Mouse (Mus musculus): ENCODE data around the gene Tas2r106. TPM values are rescaled to one million over a fixed set of nuclear protein-coding genes. Genes with fewer than 3 reads are reported as not detected.

Gene Tas2r106
- polyA plus RNA-seq (2015; fragmentation: Nextera tagmentation; extraction: Ambion mirVana) = not detected in 2 replicates

- Histone ChIP-seq H3K27ac (ENCODE audit: low read depth, low read length) (no peak within 1 kb of the TSS), H3K36me3 (ENCODE audit: control insufficient read depth, insufficient read depth, low read length) (no peaks in the 10 kb centered on the region), H3K9ac (ENCODE audit: low read depth, low read length) (no peak within 1 kb of the TSS), H3K27me3 (replicated peaks; ENCODE audit: control insufficient read depth, insufficient read depth, low read length) (no peaks in the 10 kb centered on the region), H3K4me3 (ENCODE audit: low read length) (no peak within 1 kb of the TSS), H3K4me2 (ENCODE audit: low read length) (no peak within 1 kb of the TSS), H3K9me3 (ENCODE audit: control insufficient read depth, low read length) (peaks cover 8% of the 10 kb centered on the region), H3K4me1 (ENCODE audit: control insufficient read depth, insufficient read depth, low read depth, low read length) (no peaks in the 10 kb centered on the region)
- 76% methylated on average over 3 of the region's 3 CpGs for WGBS
- ATAC-seq = no peak
These were observed at the start of gene Tas2r106 for GRCm38 (mm10) chr6:131678786-131679185. Gene Tas2r106 (minus strand): TSS chr6:131678886.

- peaks cover 4% of the 10 kb centered on the region; the same call in 1 of the 2 replicates for H3K9me3 ChIP-seq (ENCODE audit: control insufficient read depth, low read length)
- H3K36me3 ChIP-seq (ENCODE audit: control insufficient read depth, insufficient read depth, low read length) = no peaks in the 10 kb centered on the region
- no peaks in the 10 kb centered on the region for H3K4me1 ChIP-seq (ENCODE audit: control insufficient read depth, insufficient read depth, low read depth, low read length)
- H3K4me2 ChIP-seq (ENCODE audit: low read length) = no peak overlapping the region
- ATAC-seq = no peak
- no peaks in the 10 kb centered on the region for H3K27me3 ChIP-seq (replicated peaks; ENCODE audit: control insufficient read depth, insufficient read depth, low read length)
- no peak overlapping the region for H3K27ac ChIP-seq (ENCODE audit: low read depth, low read length)
- WGBS = 52% methylated on average over 7 of the region's 7 CpGs
- H3K4me3 ChIP-seq (ENCODE audit: low read length) = no peak overlapping the region
- H3K9ac ChIP-seq (ENCODE audit: low read depth, low read length) = no peak overlapping the region
These were observed 34.1 kb upstream of the Tas2r106 start for GRCm38 (mm10) chr6:131712803-131713202.

DNA sequence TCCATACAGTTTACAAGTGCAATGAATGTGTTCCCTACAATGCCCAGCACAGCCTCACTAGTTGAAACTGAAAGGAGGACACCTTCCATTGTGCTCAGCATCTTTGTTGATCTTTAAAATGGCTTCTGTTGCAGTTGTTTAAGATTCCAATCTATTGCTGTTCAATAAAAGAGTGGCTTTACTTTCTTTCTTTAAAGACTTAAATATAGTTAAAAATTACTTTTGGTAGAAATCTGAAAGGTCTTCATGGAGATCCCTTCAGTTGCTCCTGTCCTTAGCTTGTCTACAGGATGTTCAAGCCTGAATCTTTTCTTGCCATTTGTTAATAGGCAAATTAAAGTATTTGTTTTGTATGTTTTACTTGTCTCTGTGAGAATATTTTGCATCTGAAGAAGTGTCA is 11.3 kb upstream of the Tas2r106 start, which contains the start of gene Tas2r114:
TSS of gene Tas2r114 (minus strand) at position 101 of the 400 bp plus-strand sequence.
- Histone ChIP-seq H3K4me2 (ENCODE audit: low read length) (no peak within 1 kb of the TSS), H3K27ac (ENCODE audit: low read depth, low read length) (no peak within 1 kb of the TSS), H3K9me3 (ENCODE audit: control insufficient read depth, low read length) (peaks cover 2% of the 10 kb centered on the region; the same call in 1 of the 2 replicates), H3K4me3 (ENCODE audit: low read length) (no peak within 1 kb of the TSS), H3K27me3 (replicated peaks; ENCODE audit: control insufficient read depth, insufficient read depth, low read length) (no peaks in the 10 kb centered on the region), H3K36me3 (ENCODE audit: control insufficient read depth, insufficient read depth, low read length) (no peaks in the 10 kb centered on the region), H3K4me1 (ENCODE audit: control insufficient read depth, insufficient read depth, low read depth, low read length) (no peaks in the 10 kb centered on the region), H3K9ac (ENCODE audit: low read depth, low read length) (no peak within 1 kb of the TSS)
- no peak for ATAC-seq

DNA sequence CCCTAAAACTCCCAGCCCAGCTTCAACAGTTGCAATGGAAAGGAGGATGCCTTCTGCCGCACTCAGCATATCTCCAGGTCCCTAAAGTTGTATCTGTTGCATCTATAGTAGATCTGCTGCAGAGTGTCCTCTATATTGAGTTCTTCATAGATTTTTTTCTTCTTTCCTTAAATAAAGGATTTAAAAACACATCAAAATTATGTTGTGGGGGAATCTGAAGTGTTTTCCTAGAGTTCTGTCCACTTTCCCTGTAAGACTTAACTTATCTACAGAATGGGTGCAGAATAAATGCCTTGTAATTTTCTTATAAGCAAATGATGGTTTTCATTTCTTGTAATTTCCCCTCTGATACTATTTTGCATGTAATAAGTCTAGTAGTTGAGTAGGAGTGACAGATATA is 8.7 kb upstream of the Tas2r106 start, which contains the start of gene Tas2r105:
TSS of gene Tas2r105 (minus strand) at position 101 of the 400 bp plus-strand sequence.
- ATAC-seq = no peak
- Histone ChIP-seq H3K9ac (ENCODE audit: low read depth, low read length) (no peak within 1 kb of the TSS), H3K4me3 (ENCODE audit: low read length) (no peak within 1 kb of the TSS), H3K4me2 (ENCODE audit: low read length) (no peak within 1 kb of the TSS), H3K36me3 (ENCODE audit: control insufficient read depth, insufficient read depth, low read length) (no peaks in the 10 kb centered on the region), H3K9me3 (ENCODE audit: control insufficient read depth, low read length) (peaks cover 2% of the 10 kb centered on the region; the same call in 1 of the 2 replicates), H3K27me3 (replicated peaks; ENCODE audit: control insufficient read depth, insufficient read depth, low read length) (no peaks in the 10 kb centered on the region), H3K4me1 (ENCODE audit: control insufficient read depth, insufficient read depth, low read depth, low read length) (no peaks in the 10 kb centered on the region), H3K27ac (ENCODE audit: low read depth, low read length) (no peak within 1 kb of the TSS)
- 86% methylated on average over 1 of the region's 1 CpGs for WGBS

- Histone ChIP-seq H3K9me3 (ENCODE audit: control insufficient read depth, low read length) (no peaks in the 10 kb centered on the region), H3K4me1 (ENCODE audit: control insufficient read depth, insufficient read depth, low read depth, low read length) (no peaks in the 10 kb centered on the region), H3K9ac (ENCODE audit: low read depth, low read length) (no peak within 1 kb of the TSS), H3K4me3 (ENCODE audit: low read length) (no peak within 1 kb of the TSS), H3K36me3 (ENCODE audit: control insufficient read depth, insufficient read depth, low read length) (no peaks in the 10 kb centered on the region), H3K4me2 (ENCODE audit: low read length) (no peak within 1 kb of the TSS), H3K27me3 (replicated peaks; ENCODE audit: control insufficient read depth, insufficient read depth, low read length) (no peaks in the 10 kb centered on the region), H3K27ac (ENCODE audit: low read depth, low read length) (no peak within 1 kb of the TSS)
- ATAC-seq = no peak
- 75% methylated on average over 1 of the region's 1 CpGs for WGBS
These were observed 7.0 kb upstream of the Tas2r106 start, which contains the start of gene Tas2r104 for GRCm38 (mm10) chr6:131685644-131686043. Gene Tas2r104 (minus strand): TSS chr6:131685744.

GRCm38 (mm10) chr6:131660049-131660448 is 18.6 kb downstream of the Tas2r106 start, which contains the start of gene Tas2r107:
Gene Tas2r107 (minus strand): TSS chr6:131660149.
- Histone ChIP-seq H3K36me3 (ENCODE audit: control insufficient read depth, insufficient read depth, low read length) (no peaks in the 10 kb centered on the region), H3K9me3 (ENCODE audit: control insufficient read depth, low read length) (0 out of 2 replicates have a peak, but pooled peaks cover 2% of the 10 kb centered on the region), H3K27ac (ENCODE audit: low read depth, low read length) (no peak within 1 kb of the TSS)

DNA sequence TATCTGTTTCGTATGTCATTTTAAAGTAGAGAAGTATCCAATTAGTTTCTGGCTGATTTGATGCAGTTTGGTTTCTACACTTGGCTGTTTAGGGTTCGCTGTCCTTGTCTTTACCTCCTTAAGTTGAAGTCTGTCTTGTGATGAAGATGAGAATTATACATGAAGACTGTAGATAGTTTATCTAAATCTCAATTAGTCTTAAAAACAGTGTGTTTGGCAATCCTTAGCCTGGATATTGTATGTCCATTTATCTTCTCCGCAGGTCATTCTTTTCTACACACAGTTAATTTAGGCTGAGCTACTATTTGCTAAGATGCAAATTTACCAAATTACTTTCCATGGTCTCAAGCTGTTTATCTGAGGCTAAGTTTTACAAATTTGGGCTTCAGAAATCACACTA is 47.9 kb downstream of the Tas2r106 start, which contains the start of gene Tas2r130:
TSS of gene Tas2r130 (minus strand) at position 101 of the 400 bp plus-strand sequence.
- Histone ChIP-seq H3K4me3 (ENCODE audit: low read length) (no peak within 1 kb of the TSS), H3K9me3 (ENCODE audit: control insufficient read depth, low read length) (peaks cover 2% of the 10 kb centered on the region; the same call in 1 of the 2 replicates), H3K9ac (ENCODE audit: low read depth, low read length) (no peak within 1 kb of the TSS), H3K4me2 (ENCODE audit: low read length) (no peak within 1 kb of the TSS), H3K4me1 (ENCODE audit: control insufficient read depth, insufficient read depth, low read depth, low read length) (no peaks in the 10 kb centered on the region), H3K36me3 (ENCODE audit: control insufficient read depth, insufficient read depth, low read length) (no peaks in the 10 kb centered on the region), H3K27ac (ENCODE audit: low read depth, low read length) (no peak within 1 kb of the TSS), H3K27me3 (replicated peaks; ENCODE audit: control insufficient read depth, insufficient read depth, low read length) (no peaks in the 10 kb centered on the region)
- 78% methylated on average over 3 of the region's 3 CpGs for WGBS
- no peak for ATAC-seq

More at GRCm38 (mm10) chr6:131660049-131660448, 18.6 kb downstream of the Tas2r106 start, which contains the start of gene Tas2r107:
- ATAC-seq = no peak
- H3K4me1 ChIP-seq (ENCODE audit: control insufficient read depth, insufficient read depth, low read depth, low read length) = no peaks in the 10 kb centered on the region
- no peak within 1 kb of the TSS for H3K4me3 ChIP-seq (ENCODE audit: low read length)
- no peaks in the 10 kb centered on the region for H3K27me3 ChIP-seq (replicated peaks; ENCODE audit: control insufficient read depth, insufficient read depth, low read length)
- no peak within 1 kb of the TSS for H3K9ac ChIP-seq (ENCODE audit: low read depth, low read length)
- H3K4me2 ChIP-seq (ENCODE audit: low read length) = no peak within 1 kb of the TSS

Other genes starting within 250 kb of the Tas2r106 start
- not detected in 2 replicates for gene 5430401F13Rik, start 192.5 kb downstream of the Tas2r106 start, polyA plus RNA-seq (2015; fragmentation: Nextera tagmentation; extraction: Ambion mirVana)
- gene Gm6619, start 192.5 kb downstream of the Tas2r106 start, polyA plus RNA-seq (2015; fragmentation: Nextera tagmentation; extraction: Ambion mirVana) = not detected in 2 replicates
- not detected in 2 replicates for gene Tas2r130, start 48.0 kb downstream of the Tas2r106 start, polyA plus RNA-seq (2015; fragmentation: Nextera tagmentation; extraction: Ambion mirVana)
- gene Tas2r107, start 18.7 kb downstream of the Tas2r106 start, polyA plus RNA-seq (2015; fragmentation: Nextera tagmentation; extraction: Ambion mirVana) = not detected in 2 replicates
- not detected in 2 replicates for gene Tas2r104, start 6.9 kb upstream of the Tas2r106 start, polyA plus RNA-seq (2015; fragmentation: Nextera tagmentation; extraction: Ambion mirVana)
- gene Tas2r105, start 8.6 kb upstream of the Tas2r106 start, polyA plus RNA-seq (2015; fragmentation: Nextera tagmentation; extraction: Ambion mirVana) = not detected in 2 replicates
- not detected in 2 replicates for gene Tas2r114, start 11.2 kb upstream of the Tas2r106 start, polyA plus RNA-seq (2015; fragmentation: Nextera tagmentation; extraction: Ambion mirVana)

Measured in hindbrain, embryonic 16.5 days (tissue).